Mouse (Mus musculus) neural tube, embryonic 10.5 days (tissue): ENCODE data around the gene Traf3.

Experiments
- DNase-seq: peaks from one replicate; pipeline ENCODE4 v3.0.0-alpha.2; 2017; ENCODE audit warnings: low spot score; ENCODE audit errors: extremely low spot score

Gene Traf3

DNA sequence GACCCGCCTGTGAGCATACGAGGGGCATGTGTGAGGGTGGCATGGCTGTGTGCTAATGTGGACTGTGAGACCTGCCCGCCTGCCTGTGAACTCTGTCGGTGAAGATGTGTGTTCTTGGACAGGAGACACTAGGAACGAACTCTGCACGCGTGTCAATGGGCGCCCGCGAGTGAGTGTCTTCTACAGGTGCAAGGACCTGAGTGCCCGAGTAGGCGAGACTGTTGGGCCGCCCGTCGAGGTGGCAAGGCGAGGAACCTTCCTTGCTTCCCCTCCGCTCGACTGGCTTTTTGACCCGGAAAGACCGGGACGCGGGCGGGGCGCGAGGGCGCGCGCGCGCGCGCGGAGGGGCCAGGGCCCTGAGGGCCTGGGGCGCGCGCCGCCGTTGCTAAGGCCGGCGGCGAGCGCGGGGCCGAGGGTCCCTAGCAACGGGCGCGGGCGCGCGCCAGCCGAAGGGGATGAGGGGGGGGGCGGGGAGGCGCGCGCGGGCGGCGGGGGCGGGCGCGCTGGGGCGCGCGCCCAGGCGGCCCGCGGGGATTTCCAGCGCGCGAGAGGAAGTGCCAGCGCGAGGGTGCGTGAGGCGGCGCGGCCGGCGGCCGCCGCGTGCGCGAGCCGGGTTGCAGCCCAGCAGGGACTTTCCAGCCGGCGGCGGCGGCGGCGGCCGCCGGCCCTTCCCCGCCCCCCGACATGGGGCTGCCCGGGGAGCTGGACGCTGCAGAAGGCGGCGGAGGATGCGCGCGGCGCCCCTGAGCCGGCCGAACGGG, at the start of gene Traf3:
TSS of gene Traf3 (plus strand) at position 540 of the 761 bp plus-strand sequence.
- DNase-seq: peak; percentile 77

DNA sequence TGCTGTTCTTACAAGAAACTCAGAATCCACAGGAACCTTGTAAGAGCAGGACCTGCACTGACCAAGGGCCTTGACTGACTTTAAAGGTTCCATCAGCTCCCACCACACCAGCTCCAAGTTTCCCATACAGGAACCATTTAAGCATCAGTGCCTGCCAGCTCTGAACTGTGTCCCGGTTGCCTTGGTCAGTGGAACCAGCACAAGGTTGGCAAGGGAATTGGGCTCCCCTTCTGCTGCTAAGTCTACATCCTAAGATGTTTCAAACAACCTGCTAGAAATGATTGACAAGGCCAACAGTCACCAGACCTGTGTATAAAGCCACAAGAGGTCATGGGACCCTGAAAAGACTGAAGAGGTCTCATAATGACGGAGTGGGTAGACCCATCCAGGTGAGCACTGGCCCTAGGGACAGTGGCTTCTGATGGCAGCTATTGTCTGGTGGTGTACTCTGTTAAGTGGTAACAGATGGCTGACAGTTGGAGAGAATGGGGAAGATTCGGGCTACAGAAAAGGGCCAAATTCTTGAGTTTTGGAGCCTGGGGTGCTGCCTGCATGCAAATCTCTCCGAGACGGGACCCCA, 46.6 kb upstream of the Traf3 start:
- DNase-seq: no peak

DNA sequence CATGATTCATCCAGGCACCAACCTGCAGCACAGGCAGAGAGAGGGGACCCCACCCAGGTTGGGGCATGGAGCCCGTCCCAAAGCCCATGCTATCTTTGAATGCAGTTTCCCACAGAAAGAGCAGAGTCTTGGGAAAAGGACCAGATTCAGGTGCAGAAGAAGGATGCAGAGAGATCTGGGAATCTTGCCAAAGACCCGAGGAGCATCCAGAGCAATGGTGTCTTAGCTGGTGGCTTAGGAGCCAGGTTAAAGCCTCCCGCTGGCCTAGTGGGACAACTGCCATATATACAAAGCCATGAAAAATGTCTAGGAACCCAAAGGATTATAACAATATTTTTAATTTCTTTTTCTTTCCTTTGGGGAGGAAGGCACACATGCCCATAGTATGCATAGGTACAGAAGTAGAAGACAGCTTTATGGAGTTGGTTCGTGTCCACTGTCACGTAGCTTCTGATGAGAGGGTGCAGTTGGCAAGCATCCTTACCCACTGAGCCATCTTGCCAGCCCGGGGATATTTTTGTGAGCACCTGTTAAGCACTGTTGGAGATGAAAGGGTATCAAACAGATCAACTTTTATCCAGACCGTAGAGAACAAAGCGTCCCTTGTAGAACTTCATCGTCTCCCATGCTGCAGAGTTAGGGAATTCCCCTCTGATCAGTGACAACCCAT, 45.1 kb upstream of the Traf3 start:
- DNase-seq: no peak

DNA sequence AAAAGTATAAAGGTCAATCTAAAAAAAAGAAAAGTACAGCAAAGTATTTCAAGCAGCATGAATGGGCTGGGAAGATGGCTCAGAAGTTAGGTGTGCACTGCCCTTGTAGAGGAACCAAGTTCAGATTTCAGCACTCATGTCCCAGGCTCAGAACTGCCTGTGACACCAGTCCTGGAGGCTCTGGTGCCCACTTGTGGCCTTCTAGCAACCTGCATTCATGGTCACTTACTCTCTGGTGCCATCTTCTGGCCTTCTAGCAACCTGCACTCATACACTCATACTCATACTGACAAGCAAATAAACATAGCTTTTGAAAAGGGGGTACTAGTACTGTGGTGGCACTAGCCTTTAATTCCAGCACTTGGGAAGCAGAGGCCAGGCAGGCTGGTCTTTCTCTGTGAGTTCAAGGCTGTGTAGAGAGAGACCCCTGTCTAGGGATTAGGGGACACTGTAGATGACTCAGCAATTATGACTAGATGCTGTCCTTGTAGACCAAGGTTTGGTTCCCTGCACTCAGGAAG, 43.8 kb upstream of the Traf3 start:
- DNase-seq: no peak

DNA sequence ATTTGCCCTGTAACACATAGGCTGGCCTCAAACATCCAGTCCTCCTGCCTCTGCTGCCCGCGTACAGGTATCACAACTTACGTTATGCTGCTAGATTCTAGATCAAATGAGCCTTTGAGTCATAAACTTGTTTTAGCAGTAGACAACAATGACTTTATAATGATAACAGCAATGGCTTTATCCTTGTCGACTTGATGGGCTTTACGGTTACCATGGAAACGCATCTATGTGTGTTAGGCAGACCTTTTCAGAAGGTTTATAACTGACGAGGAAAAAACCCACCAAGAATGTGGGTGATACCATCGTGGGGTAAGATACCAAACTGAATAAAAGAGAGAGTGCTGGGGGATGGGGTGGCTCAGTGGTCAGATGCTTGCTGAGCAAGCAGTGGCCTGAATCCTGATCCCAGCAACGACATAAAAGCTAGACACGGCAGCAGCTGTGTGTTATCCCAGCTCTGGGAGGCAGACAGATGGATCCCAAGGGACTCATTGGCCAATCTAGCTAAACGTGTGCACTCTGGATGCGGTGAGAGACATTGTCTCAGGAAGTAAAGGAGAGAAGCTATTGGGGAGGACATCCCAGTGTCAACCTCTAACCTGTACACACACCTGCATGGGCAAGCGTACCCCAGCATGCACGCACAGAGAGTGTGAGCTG, 41.4 kb upstream of the Traf3 start:
- DNase-seq: no peak

DNA sequence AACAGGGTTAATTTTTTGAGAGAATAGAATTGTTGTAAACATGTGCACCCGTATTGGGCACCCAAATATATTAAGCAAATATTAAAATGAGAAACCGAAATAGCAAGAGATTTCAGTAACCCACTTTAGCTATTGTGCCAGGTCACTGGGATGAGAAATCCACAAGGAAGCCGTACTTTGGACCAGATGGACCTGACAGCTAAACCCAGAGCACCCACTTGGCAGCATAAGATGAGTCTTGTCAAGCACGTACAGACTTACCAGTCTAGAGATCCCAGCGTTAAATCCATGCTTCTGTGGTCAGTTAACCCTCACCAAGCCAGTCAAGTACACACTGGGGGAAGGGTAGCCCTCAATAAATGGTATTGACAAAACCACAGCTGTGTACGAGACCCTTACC, 40.5 kb upstream of the Traf3 start:
- DNase-seq: no peak

DNA sequence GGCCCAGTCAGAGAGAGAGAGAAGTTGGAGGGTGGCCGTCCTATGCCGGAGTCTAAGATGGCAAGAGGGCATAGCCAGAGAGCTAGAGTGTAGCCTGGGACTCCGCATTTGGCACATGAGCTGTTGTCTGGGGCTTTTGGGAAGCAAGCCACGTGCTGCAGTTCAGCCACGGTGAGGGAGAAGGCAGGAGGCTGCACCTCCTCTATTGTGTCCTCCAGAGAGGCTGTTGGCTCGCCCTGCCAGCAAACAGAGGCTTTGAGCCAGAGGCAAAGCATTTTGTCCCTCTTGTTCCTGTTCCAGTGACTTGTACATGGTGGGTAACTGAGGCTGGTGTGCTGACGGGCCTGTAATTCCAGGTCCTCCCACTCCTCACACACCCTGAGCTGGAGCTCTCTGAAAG, 32.0 kb upstream of the Traf3 start:
- DNase-seq: no peak

DNA sequence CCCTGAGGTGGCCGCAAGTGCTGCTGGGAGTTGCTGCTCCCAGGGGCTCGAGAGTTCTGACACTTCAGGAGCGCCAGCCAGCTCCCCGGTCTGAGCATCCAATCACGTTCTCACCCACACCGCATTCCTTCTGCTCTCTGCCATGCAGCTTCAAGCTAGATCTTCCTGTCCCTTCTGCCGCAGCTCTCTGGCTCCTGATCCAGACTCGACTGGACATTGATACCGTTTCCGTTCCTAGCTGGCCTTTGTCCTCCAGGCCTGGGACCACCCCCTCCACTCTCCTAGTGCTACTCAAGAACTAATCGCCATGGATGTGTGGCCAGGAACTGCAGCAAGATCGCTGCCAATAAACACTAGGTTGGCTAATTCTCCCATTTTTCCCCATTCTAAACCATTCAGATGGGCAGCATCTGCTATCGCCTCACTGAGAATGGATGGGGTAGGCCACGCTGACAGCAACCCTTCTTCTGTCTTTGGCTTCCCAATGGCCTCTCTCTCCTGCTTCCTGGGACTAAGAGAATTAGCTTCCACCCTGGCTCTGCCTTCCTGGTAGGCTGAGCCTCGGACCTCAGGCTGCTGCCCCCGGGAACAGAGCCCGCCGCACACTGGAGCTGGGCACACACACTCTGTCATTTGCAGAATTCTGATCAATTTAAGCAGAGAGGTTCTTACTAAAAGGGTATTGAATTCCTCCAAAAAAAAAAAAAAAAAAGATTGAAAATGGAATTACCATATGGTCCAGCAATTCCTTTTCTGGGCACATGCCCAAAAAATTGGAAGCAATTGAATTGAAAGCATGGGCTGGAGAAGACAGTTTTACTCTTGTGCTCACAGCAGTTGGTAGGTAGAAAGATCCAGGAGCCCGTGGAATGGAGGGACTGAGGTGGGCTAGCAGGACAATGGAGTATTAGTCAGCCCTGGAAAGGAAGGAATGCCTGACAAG, 31.1 kb upstream of the Traf3 start:
- no peak for DNase-seq

DNA sequence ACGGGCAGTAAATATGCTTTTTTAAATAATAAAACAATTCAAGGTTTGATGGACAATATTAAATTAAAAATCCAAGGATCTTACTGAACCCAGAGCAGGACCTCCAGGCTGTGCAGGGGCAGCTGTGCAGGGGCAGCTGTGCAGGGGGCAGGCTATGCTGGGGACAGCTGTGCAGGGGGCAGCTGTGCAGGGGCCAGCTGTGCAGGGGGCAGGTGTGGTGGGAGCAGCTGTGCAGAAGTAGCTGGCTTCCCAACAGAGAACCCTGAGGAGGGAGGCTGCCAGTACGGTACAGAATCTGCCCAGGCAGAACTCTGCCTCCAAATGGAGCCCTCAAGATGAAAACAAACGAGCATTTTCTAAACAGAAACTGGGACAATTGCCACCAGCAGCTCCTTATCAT, 30.2 kb upstream of the Traf3 start:
- DNase-seq: no peak

DNA sequence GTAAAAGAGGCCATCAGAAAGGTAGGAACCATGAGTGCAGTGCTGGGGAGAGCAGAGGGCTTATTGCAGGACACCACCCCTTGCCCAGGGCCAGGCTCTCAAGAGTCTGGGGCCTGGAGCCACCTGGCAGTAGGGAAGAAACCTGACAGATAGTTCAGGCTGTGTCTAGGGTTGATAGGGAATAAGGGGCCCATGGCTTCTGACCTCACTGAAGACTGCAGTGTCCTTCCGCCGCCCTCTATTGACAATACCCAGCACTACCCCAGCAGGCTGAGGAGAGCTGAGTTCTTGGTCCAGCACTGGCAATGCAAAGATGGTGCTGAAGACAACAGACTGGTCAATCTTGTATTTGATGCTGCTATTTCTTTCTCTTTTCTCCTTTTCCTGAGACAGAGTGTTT, 29.1 kb upstream of the Traf3 start:
- no peak for DNase-seq

DNA sequence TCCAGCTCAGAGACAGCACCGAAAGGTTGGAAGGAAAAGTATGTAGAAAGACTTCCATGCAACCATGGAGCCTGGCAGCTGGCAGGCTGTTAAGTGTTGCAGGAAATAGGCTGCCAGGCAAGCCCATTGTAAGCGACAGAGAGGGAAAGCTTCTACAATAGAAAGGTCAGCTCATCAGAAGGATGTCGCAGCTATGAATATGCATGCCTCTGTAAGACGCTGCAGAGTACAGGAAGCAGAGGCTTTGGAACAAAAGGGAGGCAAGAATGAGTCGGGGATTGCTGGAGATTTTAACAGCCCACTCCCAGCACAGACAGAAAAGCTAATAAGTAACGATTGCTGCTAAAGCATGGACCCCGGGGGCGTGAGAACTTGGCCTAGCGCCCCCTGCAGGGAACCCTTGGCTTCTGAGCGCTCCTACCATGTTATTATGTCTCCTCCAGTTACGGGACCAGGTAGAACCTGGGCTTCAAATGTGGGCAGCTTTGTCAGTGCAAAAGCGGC, 23.1 kb upstream of the Traf3 start:
- DNase-seq: peak; percentile 61

DNA sequence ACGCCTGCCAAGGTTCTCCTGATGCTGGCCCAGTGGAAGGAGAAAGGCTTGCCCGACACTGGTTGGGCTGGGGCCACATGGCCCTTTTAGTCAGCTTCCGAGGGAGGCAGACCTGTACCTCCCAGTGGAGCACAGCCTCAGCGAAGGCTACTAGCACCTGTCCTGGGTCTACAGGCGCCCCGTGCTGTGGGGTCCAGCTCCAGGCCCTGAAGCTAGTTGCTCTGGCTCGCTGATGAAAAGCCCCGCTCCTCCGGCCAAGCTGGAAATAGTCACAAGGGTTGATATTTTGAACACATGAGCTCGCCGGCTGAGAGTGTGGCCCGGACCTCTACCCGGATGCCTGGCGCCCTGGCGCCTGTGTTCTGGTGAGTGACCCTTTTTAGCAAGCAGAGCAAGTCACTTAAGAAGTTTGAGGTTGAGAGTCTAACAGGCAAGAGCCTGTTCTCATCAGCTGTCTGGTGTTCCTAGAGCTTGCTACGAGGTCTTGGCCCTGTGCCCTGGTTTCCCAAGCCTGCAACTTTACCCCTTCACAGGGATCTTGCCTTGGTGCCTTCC, 22.6 kb upstream of the Traf3 start:
- DNase-seq: no peak

DNA sequence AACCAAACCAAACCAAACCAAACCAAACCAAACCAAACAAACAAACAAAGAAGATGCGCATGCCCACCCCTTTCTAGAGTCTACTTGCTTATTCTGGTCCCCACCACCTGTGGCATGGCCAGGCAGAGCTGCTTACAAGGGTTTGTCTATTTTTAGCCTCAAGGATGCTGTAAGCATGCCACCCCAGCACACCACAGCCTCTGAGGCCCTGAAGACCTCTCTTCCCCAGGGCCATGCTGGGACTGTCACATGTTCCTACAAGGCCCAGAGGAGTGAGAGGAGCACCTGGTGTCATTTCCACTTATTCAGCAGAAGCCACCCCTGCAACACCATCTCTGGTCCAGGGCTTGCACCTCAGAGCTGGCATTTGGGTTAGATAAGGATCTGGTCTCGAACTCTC, 21.6 kb upstream of the Traf3 start:
- no peak for DNase-seq

DNA sequence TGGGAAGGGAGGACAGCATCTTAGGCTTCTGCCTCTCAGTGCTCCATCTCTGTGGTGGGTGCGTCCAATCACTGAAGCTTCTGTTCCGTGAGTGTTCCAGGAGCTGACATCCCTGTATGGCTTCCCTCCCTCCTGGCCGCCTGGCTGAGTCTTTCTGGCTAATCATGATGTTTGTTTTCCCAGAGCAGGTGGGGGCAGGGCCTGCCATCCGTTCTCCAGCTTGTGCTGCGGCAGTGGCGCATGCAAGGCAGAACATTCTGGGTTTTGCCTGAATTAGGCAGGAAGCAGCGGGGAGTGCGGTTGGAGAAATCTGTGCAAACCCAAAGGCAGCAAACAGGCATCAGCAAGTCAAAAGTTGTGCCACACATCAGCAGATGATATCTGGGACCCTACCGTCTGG, 20.9 kb upstream of the Traf3 start:
- no peak for DNase-seq

DNA sequence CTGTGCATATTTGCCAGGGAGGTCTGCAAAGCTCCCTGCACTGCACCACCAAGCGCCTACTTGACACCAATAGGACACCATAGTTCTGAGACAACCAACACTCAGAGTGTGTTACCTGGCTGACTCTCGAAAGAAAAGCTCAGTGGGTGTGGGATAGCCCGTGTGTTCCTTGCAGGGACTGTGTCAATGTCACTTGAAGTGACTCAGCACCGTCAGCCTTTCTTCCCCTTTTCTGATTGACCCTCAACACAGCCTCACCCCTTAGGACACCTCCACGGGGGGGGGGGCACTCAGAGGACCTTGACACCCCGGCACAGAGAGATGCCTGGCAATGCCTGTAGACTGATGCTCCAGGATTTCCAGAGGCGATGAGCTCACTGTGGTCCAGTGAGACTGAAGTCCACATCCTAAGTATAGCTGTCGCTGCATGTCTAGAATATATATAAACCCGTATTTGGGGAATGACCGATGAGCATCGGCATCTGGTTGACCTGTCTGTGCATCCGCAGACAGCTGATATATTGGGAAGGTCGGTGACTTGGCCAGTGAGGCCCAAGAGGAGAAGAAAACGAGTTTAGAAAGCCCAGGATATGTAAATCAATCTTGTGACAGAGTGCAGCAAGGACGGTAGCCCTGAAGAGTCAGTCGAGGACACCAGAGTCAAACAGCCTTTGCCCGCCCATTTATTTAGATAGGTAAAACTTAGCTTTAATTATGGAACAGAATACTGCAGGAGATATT, 16.5 kb upstream of the Traf3 start:
- no peak for DNase-seq

DNA sequence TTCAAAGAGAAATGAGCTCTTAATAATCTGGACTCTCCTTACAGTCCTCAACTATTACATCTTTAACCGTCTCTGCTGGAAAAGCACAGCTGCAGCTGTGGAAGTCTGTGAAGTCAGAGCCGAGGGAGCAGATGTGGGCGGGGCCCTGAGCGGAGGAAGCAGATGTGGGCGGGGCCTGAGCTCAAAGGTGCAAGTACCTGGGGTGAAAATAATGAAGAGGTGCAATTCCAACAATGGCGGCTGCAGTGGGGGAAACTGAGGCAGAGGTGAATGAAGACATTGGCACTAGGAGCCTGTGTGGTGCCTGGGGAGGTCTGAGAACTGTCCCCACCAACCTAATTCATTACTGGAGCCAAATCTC, 16.0 kb upstream of the Traf3 start:
- DNase-seq: no peak

DNA sequence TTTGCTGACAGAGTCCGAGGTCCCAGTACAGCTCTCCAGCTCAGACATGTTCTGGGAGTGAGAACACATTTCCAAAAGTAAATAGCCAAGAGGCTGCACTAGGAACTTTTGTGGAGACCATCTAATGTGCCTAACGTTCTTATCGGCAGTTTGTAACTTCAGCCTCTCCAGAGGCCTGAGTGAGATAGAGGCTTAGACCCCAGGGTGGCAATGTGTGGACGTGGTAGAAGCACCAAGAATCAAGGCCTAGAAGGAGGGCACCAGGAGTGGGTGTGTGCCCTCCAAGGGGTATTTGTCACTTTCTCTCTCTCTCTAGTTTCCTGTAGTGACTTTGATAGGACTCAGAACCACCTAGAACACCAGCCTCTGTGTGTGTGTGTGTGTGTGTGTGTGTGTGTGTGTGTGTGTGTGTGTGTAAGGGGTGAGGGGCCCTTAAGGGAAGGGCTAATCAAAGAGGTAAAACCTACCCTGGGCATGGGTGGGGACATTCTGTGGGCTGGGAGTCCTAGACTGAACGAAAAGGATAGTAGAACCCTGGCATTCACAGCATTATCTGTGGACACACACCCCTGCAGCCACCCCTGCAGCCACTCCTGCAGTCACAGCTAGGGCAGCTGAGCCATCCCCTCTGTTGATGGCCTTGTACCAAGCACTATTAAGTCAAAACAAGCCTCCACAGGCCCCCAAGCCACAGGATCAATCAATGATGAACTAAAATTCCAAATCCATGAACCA, 14.6 kb upstream of the Traf3 start:
- no peak for DNase-seq

DNA sequence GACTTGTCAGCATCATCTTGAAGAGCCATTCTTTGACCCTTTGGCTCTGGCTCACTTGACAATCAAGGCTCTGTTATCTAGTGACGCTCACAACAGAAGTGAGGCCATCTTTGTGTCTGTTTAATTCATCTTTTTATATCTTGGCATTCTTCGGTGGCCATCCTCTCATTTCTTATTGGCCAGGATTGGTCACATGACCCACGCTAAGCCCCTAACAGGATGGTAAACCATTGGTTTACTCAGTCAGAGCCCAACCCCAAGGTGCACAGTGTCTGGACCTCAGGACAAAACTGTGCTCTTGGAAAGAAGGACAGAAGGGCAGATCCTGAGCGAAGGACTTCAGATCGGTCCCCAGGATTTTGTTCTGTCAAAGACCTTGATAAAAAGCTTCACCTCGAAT, 13.6 kb upstream of the Traf3 start:
- DNase-seq: no peak
